Mouse (Mus musculus) embryo, embryonic 11.5 days (tissue): ENCODE results near the gene Vwa3b.
"Not testable (repeated sequence)": the region's sequence is repeated elsewhere in the genome, so short reads cannot be mapped to it uniquely, and the experiment has no call there.

Source experiments
- DNase-seq: peaks from one replicate; pipeline ENCODE4 v3.0.0-alpha.2; 2012; ENCODE audit warnings: low read depth, low spot score

The Vwa3b gene

DNA sequence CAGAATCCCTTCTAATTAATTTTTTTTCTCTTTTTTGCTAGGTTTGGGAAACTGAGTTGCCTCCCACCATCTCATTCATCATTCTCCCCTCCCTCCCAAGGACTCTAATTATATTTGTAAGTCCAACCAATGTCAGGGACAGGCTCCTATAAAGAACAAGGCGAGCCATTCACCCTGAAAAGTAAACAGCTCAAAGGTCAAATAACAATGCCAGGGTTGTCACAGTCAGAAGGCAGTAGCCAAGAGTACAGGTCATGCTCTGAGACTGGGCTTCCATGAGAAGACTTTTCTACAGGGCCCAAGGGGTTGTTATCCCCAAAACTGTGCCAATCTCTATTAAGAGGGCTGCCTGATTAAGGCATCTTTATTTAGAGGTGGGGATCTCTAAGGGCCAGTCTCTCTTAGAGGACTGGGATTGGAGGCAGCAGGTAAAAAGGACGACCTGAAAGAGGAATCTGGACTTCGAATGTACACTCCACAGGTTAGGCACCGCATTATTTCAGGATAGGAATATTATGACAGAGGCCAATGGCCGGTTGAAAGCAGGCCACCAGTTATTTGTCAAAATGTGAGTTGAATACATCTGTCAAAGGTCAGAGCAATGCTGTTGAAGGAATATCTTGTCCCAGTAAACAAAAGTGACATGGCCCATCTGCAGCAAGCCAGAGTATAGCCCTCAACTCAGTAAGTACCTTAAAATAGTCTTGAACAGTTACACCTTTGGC lies at the start of gene Vwa3b:
Vwa3b (plus strand) TSS at position 635 of the 725 bp plus-strand sequence.
- no peak for DNase-seq

DNA sequence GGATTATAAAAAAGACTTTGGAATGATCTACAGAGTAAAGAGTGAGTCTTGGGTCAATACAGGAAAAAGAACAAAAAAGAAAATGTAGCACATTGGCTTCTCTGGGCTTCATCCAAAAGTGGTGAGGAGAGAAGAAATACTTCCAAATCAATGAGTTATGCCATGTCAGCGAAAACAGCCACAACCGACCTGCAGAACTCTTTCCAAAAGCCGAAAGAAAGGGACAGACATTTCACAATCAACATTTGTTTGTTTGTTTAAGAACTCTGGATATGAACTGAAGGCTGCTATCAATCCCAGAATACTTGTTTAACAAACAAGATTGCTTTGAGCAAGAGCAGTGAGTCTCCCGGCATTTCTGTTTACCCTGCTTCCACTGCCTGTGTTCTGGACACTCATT lies 49.6 kb upstream of the Vwa3b start:
- no peak for DNase-seq

DNA sequence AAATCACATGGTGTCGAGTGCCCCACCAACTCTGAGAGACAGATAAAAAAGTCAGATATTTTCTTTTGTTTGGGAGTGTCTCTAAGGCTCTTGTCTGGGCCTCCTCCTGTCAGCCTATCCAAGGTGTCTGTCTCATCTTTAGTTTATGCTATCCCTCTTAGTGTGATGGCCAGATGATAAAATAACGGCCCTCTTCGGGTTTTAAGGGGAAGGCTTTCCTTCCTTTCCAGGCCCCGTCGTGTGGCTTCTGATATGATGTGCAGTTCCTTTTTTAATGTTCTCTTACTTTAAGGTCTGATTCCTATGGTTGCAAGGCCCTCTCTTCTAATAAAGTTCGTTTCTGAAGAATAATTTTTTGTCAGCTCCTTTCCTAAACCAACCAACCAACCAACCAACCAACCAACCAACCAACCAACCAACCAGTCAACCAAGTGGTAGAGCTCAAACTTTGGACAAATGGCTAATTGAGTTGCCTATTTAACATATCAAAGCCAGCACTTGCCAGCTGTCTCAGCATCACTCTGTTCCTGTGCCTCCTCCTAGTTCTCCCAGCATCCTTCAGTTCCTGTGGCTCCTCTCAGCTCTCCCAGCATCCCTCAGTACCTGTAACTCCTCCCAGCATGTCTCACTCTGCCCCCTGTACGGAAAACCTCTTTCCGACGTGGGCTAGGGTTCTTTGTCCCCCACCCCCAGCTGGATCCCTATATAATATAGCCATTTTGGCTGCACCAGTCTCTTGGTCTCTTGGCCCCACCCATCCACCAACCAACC lies 44.0 kb upstream of the Vwa3b start:
- no peak for DNase-seq

DNA sequence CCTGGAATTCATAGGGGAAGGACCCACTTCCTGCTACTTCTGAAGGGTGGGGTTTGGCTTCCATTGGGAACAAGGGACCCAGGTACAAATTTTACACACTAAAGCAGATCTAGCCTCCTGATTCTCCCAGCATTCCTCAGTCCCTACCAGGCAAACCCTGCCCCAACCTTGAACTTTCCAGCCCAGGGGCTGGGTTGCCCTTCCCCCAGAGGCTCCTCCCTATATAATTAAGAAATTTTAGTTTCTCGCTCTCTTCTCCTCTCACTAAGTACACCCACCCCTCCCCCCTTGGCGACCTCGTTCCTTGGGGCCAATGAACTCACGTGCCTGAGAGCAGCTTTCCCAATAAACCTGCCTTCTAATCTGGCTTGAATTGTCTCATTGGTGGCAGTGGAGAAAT lies 42.6 kb upstream of the Vwa3b start:
- no peak for DNase-seq

DNA sequence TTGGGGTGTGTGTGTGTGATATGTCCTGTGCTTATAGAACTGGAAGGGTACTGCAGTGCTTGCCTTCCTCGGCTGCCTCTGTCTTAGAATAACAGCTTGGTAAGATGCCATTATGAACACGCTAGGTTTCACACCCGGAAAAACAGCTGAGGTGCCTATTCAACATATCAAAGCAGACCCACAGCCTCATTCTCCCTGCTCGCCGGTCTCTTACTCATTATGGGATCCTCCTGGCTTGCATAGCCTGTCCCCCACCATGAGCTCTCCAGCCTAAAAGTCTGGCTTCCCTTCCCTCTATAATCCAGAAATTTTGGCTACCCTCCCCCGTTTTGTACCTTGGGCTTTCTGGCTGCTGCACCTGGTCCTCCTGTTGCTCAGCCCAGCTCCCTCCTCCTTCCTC lies 42.0 kb upstream of the Vwa3b start:
- DNase-seq = no peak

DNA sequence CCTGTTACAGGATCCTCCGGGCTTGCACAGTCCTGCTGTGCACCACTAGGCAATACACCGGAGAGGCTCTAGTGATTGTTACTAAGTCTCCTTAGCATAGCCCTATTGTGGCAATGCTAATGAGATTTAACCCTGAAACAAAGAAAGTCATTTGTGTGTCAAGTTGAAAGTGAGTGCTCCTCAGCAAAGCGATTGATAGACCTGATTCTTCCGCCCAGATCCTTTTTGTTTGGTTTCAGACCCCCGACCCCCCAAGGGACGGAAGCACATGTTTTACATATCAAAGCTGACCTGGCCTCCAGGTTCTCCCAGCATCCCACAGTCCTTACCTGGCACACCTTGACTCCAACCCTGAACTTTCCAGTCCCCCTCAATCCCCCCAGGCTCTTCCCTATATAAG lies 40.5 kb upstream of the Vwa3b start:
- no peak for DNase-seq

DNA sequence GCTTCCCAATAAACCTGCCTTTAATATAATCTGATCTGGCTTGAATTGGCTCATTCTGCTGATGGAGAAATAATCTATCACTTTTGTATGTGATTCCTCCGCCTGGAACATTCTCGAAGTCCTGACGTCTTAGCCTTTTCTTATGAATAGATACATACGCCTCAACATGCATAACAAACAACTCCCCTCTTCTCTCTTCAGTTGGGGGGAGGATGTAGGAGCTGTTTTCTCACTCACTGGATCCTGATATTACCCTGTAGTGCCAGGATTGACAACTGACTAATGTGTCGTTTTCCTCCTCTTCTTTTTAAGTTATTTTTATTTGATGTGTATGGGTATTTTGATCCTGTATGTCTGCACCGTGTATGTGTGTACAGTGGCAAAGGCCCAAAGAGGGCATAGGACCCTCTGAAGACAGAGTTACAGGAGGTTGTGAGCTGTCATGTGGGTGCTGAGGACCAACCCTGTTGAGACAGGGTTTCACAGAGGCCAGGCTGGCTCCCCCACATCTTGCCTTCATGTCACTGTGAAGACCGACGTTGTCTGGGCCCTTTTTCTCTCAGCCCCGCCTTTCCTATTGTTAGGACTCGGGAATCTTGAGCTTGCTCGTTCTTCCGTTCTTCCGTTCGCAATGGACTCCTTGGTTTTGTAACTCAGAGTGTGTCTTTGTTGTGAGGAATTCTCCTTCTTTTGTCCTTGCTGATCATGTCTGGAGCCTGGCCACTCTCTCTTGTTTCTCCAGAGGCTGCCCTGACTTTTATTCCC lies 39.8 kb upstream of the Vwa3b start:
- no peak for DNase-seq

DNA sequence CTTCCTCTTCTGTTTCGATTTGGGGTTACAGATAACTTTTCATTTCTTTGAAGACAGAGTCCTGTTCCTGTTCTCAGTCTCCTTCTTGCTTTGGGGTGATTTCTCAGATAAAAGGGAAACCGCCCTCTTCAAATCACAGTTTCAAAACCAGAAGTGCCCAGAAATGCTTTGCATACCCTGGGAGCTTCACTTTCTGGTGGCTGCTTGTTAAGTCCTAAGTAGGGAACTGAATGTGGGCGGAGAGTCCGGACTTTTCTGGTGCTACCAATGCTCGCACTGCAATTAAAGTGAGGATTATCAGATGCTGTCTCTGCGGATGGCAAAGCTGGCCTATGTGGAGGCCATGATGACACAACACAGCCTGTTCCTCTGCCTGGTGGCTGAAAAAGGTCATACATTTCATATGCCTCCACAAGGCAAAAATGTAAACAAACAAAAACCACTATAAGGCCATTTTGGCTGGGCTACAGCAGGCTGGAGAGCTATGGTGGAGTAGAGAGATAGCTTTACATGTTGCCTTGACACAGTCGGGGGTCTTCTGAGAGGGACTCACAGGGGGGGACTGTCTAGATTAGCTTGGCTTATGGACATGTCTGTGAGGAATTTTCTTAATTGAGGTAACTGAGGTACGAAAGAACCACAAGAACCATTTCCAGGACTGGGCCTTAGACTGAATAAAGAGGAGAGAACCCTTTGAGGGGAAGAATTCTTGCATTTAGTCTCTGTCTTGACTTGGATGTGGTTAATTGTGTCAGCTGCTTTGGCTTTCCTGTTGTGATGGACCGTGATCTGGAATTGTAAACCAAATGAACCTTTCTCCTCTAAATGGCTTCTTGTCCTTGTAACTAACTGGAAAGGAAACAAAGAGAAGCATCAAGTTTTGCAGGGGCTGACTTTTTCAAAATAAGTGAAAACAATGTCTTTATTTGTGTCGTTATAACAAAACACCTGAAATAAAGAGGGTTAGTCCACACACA lies 38.9 kb upstream of the Vwa3b start:
- no peak for DNase-seq

DNA sequence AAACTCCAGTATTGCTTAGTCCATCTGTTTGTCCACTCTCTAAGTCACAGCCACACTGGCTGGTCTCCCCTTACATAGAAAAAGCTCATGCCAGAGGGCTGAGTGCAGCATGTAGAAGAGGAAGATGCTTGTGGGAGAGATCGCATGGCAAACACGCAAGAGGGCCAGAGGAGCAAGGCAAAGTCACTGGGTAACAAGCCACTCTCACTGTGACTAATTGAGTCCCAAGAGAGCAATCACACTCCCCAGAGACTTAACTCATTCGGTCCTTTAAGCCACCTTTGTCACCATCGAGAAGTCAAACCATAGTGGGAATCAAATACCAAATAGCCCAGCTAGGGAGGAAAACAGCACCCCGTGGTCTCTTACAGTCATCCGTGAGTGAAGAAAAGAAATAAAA lies 38.2 kb upstream of the Vwa3b start:
- no peak for DNase-seq

DNA sequence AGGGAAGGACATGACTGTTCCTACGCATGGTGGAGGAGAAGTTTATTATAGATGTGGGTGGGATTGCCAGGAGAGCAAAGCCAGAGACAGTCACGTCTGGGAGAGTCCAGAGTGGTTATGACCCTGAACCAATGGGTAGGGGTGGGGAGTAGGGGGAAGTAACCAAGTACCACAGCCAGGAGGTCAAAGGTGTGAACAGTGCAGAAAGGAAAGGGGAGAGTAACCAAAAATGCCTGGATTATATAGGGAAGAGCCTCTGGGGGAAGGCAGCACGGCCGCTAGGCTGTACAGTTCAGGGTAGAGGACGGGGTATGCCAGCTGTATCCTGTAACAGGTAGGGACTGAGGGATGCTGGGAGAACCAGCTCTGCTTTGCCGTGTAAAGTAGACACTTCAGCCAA lies 37.8 kb upstream of the Vwa3b start:
- DNase-seq = no peak

DNA sequence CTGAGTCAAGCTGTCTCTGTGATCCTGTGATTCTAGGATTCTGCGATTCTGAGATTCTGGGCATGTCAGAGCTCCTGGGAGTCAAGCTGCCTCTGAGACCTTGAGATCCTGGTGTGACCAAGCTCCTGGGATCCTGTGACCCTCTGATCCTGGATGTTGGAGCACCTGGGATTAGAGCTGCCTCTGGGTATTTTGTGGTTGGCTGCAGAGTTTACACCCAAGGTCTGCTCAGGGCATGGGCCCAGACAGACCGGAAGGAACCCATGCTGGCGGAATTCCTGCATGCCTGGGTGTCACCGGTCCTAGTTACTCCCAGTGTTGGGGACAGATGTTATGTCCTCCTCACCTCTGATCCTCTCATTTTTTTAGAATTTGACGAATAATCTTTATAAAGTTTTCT lies 32.1 kb upstream of the Vwa3b start:
- DNase-seq = no peak

DNA sequence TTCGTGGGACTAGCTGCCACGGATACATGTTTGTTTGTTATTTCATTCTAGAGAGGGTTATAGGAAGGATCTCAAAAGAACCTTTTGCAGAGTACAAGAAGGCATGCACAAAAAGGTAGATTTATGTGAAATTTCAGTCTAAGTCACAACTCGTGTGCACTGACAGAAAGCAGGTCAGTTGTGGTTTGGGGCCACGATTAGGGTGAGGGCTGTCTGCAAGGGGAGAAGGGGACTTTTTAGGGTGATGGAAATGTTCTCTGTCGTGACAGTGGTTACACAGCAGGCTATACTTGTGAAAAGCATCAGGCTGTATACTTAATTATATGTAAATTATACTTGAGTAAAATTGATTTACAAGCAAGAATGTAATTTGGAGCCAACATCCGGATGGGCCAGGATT lies 30.6 kb upstream of the Vwa3b start:
- no peak for DNase-seq

DNA sequence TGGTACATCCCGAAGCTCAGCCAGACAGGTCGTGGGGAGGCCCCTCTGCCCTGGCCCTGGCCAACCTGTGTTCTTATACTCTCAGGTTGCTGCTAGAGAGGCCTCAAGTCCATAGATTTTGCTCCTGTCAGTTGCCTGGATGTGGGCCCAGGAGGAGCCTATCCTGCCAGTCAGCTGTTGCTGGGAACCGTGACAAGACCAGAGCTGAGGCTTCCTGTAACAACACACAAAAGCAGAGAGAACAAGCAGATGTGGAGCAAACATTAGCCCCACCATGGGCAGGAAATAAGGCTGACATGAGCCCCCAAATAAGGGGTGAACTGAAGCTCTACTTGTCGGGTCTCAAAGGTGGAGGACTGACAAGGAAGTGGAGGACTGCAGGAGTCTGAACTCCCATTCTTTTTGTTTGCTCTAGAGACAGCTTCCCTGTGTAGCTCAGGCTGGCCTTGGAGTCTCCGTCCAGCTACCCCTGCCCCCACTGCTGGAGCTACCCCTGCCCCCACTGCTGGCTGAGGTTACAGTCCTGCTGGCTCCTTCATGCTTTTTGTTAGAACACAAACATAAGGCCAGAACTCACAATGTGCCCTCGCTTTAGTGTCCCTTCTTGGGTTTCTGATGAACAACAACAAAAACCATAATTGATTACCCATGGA lies 29.7 kb upstream of the Vwa3b start:
- DNase-seq = no peak

DNA sequence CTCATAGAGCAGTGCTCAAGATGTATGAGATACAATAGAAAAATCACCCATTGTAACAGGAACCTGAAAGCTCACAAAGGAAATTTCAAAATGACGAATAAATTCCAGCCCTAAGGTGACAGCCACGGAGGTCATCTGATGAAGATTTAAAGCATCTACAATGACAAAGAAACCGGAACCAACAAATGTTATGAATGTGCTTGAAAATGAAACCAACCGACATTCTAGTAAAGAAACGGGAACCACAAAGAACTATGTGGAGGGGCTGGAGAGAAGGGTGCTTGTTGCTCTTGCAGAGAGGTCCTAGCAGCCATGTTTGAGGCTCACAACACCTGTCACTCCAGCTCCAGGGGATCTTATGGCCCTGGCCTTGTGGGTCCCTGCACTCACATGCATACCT lies 26.1 kb upstream of the Vwa3b start:
- no peak for DNase-seq

DNA sequence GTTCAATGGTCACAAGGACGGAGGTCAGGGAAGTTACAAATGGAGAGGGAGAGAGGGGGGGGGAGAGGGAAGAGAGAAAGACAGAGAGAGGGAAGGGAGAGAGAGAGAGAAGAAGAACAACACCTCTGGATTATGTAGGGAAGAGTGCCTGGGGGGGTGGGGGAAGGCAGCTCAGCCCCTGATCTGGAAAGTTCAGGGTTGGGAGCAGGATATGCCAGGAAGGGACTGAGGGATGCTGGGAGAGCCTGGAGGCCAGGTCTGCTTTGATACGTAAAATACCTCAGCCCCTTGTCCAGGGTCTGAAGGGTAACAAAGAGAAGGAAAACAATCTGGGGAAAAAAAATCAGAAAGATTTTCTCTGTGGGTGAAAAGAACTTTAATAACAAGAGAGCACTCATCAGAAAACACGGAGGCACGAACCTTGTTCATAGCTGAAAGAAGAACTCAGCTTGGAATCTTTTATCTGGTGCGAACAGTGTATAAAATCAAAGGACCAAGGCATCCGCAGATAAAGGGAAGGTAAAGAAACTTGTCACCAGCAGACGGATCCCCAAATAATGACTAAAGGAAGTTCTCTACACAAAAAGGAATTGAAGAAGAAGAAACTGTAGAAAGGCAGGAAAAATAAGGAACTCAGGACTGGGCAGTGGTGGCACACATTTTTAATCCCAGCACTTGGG lies 24.6 kb upstream of the Vwa3b start:
- no peak for DNase-seq

DNA sequence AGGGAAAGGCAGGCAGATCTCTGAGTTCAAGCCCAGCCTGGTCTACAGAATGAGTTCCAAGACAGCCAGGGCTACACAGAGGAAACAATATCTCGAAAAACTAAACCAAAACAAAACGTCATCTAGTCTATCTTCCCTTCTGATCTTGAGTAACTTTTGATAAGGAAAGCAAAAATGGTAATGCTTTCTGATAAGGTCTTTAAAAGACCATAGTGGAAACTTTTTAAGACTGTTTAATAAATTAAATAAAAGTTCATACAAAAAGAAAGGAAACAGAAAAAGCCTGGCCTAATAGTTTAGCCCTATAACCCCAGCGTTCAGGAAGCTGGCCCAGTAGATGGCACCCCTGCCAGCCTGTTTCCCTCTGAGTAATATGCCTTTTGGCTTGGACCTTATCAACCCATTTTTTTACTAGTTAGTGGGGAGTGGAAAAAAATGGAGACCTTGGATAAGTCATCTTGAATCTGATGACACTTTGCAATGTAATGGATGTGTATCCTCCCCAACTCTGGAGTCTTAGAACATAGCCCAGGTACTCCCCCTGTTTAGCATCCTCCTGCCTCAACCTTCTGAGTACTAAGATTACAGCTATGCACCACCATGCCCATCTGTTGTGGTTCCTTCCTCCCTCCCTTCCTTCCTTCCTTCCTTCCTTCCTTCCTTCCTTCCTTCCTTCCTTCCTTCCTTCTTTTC lies 23.9 kb upstream of the Vwa3b start:
- DNase-seq = no peak

DNA sequence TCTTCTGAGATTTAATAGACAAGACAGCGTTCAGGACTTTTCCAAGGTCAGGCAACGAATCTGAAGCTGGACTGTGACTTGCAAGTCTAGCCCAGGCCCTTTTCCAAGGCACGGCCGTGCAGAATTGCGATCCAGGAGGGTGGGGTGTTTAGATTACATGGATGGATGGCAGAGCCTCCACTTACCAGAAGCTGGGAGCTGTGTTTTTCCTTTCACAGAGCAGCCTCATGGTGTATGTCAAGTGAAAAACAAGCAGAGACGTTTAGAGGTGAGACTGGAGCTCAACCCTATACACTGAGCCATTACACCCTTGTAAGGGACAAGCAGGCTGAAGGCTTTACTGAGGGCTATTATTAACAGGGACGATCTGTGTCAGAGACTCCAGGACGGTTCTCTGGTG lies 21.9 kb upstream of the Vwa3b start:
- DNase-seq = no peak

DNA sequence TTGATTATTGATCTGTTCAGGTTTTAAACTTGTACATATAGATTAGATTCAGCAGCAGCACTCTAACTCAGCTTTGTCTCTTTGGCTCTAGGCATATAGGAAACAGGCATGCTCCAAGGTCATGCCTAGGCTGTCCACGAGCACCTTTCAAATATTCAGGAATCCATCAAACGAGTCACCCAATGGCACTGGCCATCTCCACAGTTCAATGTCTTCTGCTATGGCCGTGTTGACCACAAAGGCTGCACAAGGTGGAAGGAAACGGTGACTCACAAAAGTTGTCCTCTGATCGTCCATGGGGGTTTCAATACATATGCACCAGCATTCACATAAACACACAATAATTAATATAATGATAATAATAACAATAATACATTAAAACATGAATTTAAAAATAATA lies 21.4 kb upstream of the Vwa3b start:
- DNase-seq = no peak

DNA sequence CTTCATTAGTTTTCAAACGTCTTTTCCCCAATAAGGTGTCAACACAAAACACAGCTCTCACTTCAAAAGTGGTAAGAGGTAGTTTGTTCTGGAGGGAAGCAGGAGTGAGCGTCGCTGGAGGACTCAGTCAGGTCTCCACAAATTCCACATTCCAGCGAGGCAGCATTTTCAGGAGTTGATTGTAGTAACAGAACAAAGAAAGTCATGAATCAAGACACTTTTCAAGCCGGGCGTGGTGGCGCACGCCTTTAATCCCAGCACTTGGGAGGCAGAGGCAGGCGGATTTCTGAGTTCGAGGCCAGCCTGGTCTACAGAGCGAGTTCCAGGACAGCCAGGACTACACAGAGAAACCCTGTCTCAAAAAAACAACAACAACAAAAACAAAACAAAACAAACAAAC lies 19.9 kb upstream of the Vwa3b start:
- not testable (repeated sequence) for DNase-seq

DNA sequence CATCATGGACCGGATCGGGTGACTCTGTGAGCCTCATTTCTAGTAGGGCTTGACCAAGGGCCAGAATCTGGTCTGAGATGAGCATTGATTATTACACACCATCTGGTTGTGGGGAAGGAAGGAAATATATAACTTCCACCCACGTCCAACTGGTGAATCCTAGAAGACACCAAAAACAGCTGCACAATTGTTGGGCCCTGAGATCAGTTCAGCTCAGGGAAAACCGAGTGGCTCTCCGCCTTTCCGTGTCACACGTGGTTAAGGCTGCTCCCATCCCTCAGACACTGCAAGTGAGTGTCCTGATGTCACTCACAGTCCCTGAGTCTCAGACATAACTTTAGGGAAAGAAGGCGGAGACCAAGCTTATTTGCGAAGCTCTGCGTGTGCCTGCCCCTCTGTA lies 16.5 kb upstream of the Vwa3b start:
- no peak for DNase-seq
